Mouse (Mus musculus): Measurements from ENCODE around the gene Olfr1281. TPM values are rescaled to one million over a fixed set of nuclear protein-coding genes. Genes with fewer than 3 reads are reported as not detected.
"Not testable (repeated sequence)": the region's sequence is repeated elsewhere in the genome, so short reads cannot be mapped to it uniquely, and the experiment has no call there.

Olfr1281 gene
- polyA plus RNA-seq (2017; shearing (Covaris generic)), result not detected

- no peak for ATAC-seq
Observed at GRCm38 (mm10) chr2:111326220-111326619, at the start of gene Olfr1281. Gene Olfr1281 (plus strand): TSS chr2:111326520.

GRCm38 (mm10) chr2:111289836-111290235, 36.5 kb upstream of the Olfr1281 start, which contains the start of gene Olfr1278:
Gene Olfr1278 (plus strand): TSS chr2:111290136.
- no peak for ATAC-seq

- no peak for ATAC-seq
Observed at GRCm38 (mm10) chr2:111298541-111298940, 27.8 kb upstream of the Olfr1281 start.

GRCm38 (mm10) chr2:111300374-111300773, 25.9 kb upstream of the Olfr1281 start, which contains the start of gene Olfr1279:
Gene Olfr1279 (plus strand): TSS chr2:111300635.
- ATAC-seq, result no peak

GRCm38 (mm10) chr2:111313717-111314116, 12.6 kb upstream of the Olfr1281 start, which contains the start of gene Olfr1280:
Gene Olfr1280 (plus strand): TSS chr2:111314017.
- ATAC-seq, result no peak

- not testable (repeated sequence) for ATAC-seq
Observed at GRCm38 (mm10) chr2:111333721-111334120, 7.4 kb downstream of the Olfr1281 start.

GRCm38 (mm10) chr2:111335976-111336375, 9.7 kb downstream of the Olfr1281 start, which contains the start of gene Olfr1282:
Gene Olfr1282 (minus strand): TSS chr2:111336076.
- ATAC-seq, result no peak

- no peak for ATAC-seq
Observed at GRCm38 (mm10) chr2:111366490-111366889, 40.2 kb downstream of the Olfr1281 start, which contains the start of gene Olfr1283. Gene Olfr1283 (plus strand): TSS chr2:111366790.

- no peak for ATAC-seq
Observed at GRCm38 (mm10) chr2:111375222-111375621, 48.9 kb downstream of the Olfr1281 start, which contains the start of gene Olfr1284. Gene Olfr1284 (plus strand): TSS chr2:111375522.

Other genes with a start within 250 kb of the Olfr1281 start
- not detected for gene Gm13941, start 220.5 kb upstream of the Olfr1281 start, polyA plus RNA-seq (2017; shearing (Covaris generic))
- not detected for gene Gm15130, start 173.6 kb upstream of the Olfr1281 start, polyA plus RNA-seq (2017; shearing (Covaris generic))
- not detected for gene 4930430A15Rik, start 96.9 kb upstream of the Olfr1281 start, polyA plus RNA-seq (2017; shearing (Covaris generic))
- not detected for gene Olfr1275, start 91.2 kb upstream of the Olfr1281 start, polyA plus RNA-seq (2017; shearing (Covaris generic))
- not detected for gene Olfr1276, start 72.0 kb upstream of the Olfr1281 start, polyA plus RNA-seq (2017; shearing (Covaris generic))
- not detected for gene Olfr1277, start 52.4 kb upstream of the Olfr1281 start, polyA plus RNA-seq (2017; shearing (Covaris generic))
- gene Olfr1278, start 36.4 kb upstream of the Olfr1281 start, polyA plus RNA-seq (2017; shearing (Covaris generic)), result not detected
- gene Olfr1279, start 25.9 kb upstream of the Olfr1281 start, polyA plus RNA-seq (2017; shearing (Covaris generic)), result not detected
- gene Olfr1280, start 12.5 kb upstream of the Olfr1281 start, polyA plus RNA-seq (2017; shearing (Covaris generic)), result not detected
- gene Olfr1282, start 9.6 kb downstream of the Olfr1281 start, polyA plus RNA-seq (2017; shearing (Covaris generic)), result not detected
- gene Olfr1283, start 40.3 kb downstream of the Olfr1281 start, polyA plus RNA-seq (2017; shearing (Covaris generic)), result not detected
- gene Olfr1284, start 49.0 kb downstream of the Olfr1281 start, polyA plus RNA-seq (2017; shearing (Covaris generic)), result not detected
- gene Olfr1286, start 96.6 kb downstream of the Olfr1281 start, polyA plus RNA-seq (2017; shearing (Covaris generic)), result not detected
- gene Olfr1287, start 122.6 kb downstream of the Olfr1281 start, polyA plus RNA-seq (2017; shearing (Covaris generic)), result not detected
- not detected for gene Olfr1288, start 147.6 kb downstream of the Olfr1281 start, polyA plus RNA-seq (2017; shearing (Covaris generic))
- not detected for gene Olfr1289, start 154.3 kb downstream of the Olfr1281 start, polyA plus RNA-seq (2017; shearing (Covaris generic))
- gene Olfr1290, start 167.3 kb downstream of the Olfr1281 start, polyA plus RNA-seq (2017; shearing (Covaris generic)), result not detected
- gene Olfr1291-ps1, start 170.7 kb downstream of the Olfr1281 start, polyA plus RNA-seq (2017; shearing (Covaris generic)), result under 1 TPM in 1 of 2 experiments, not detected in 1; 0.16 TPM
- gene Olfr1293-ps, start 198.7 kb downstream of the Olfr1281 start, polyA plus RNA-seq (2017; shearing (Covaris generic)), result under 1 TPM in 1 of 2 experiments, not detected in 1; 0.09 TPM
- not detected for gene Olfr1294, start 213.8 kb downstream of the Olfr1281 start, polyA plus RNA-seq (2017; shearing (Covaris generic))
- gene Olfr1295, start 243.2 kb downstream of the Olfr1281 start, polyA plus RNA-seq (2017; shearing (Covaris generic)), result not detected

Data from activated CD4-positive, CD25-positive, alpha-beta regulatory T cell, adult 4 months (primary cell).